Mouse (Mus musculus) limb, embryonic 10.5 days (tissue): ENCODE measurements around the gene Nxpe5. TPM values are rescaled to one million over a fixed set of nuclear protein-coding genes. Genes with fewer than 3 reads are reported as not detected.
A peak's percentile ranks its signal among the peaks of the same experiment; 100 is the strongest.

Experiments used
- DNase-seq: peaks from one replicate; pipeline ENCODE4 v3.0.0-alpha.2; 2017; ENCODE audit warnings: low spot score
- H3K27ac ChIP-seq: fragments of 300-500 bp; sonication (generic); 2 replicates; pipeline ENCODE4 v1.5.1; 2016; ENCODE audit warnings: mild to moderate bottlenecking
- H3K27me3 ChIP-seq: fragments of 300-500 bp; sonication (generic); 2 replicates; pipeline ENCODE4 v1.6.1; 2016; ENCODE audit warnings: low read depth, mild to moderate bottlenecking; ENCODE audit not compliant: poor library complexity, severe bottlenecking
- H3K36me3 ChIP-seq: fragments of 300-500 bp; sonication (generic); 2 replicates; pipeline ENCODE4 v1.6.1; 2016; ENCODE audit warnings: mild to moderate bottlenecking, moderate library complexity
- H3K4me1 ChIP-seq: fragments of 300-500 bp; sonication (generic); 2 replicates; pipeline ENCODE4 v1.6.1; 2016
- H3K4me3 ChIP-seq: fragments of 300-500 bp; sonication (generic); 2 replicates; pipeline ENCODE4 v1.5.1; 2016; ENCODE audit warnings: mild to moderate bottlenecking, moderate library complexity
- H3K9me3 ChIP-seq: fragments of 300-500 bp; sonication (generic); replicated peaks from 2 replicates; pipeline ENCODE4 v1.6.1; 2016; ENCODE audit warnings: mild to moderate bottlenecking
- WGBS: fragments of 180-500 bp; shearing (Covaris S2); methylation state at CpG from one replicate; pipeline ENCODE4 v1.1.7; 2016; 5-methylcytosine and 5-hydroxymethylcytosine counted together
- polyA plus RNA-seq: library from polyadenylated mRNA; unstranded; fragments of >200 nt; fragmentation: Nextera tagmentation; extraction: Ambion mirVana; gene quantifications from 2 replicates; pipeline ENCODE4 v1.2.1, GENCODE M21; 2016

Gene Nxpe5
- polyA plus RNA-seq, 1 experiment from 2014 or later: not detected

DNA sequence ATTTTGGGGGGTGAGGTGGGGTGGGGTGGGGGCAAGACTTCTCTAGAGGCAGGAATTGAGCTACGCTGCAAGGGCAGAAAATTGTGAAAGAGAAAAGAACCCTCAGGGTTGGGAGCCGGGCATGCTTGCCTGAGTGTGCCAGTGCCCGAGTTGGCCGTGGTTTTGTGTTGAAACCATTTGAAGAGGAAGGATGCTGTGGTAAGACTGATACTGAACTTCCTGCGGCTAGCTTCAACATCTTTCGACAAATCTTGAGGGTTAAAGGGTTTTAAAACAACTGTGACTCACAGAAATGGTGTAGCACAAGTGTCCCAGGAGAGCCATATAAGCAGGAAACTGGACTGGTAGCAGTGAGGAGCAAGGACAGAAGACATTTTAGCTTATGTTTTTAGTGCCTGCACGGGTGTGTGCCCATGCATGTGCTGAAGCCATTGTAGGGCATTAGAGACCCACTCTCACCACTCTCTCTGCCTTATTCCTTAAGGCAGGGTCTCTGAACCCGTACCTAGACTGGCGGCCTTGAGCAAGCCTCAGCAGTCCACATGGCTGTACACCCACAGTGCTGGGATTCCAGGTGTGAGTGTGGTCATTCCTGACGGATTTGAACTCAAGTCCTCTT, 31.4 kb downstream of the Nxpe5 start:
- Histone ChIP-seq H3K36me3 (peaks cover 48% of the 10 kb centered on the region), H3K27ac (no peak overlapping the region), H3K4me3 (no peak overlapping the region), H3K9me3 (no peaks in the 10 kb centered on the region), H3K4me1 (peaks cover 17% of the 10 kb centered on the region), H3K27me3 (no peaks in the 10 kb centered on the region)
- 92% methylated on average over 10 of the region's 10 CpGs for WGBS
- DNase-seq: no peak

DNA sequence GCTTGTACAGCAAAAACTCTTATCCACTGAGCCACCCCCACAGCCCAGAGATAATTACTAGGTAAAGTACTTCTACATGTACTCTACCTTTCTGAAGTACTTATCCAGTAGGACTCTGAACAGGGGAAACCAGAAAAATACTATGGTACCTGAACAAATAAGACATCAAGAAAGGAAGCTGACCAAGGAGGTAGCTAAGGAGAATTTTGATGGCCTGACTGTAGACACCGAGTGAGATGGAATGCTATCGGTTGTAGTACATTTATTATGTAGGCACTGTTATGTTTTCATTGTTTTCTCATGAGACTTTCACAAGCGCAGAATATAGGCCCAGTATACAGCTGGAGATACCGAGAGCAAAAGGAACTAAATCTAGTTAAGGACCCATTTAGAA, 31.9 kb downstream of the Nxpe5 start:
- 96% methylated on average over 4 of the region's 4 CpGs for WGBS
- Histone ChIP-seq H3K4me3 (no peak overlapping the region), H3K9me3 (no peaks in the 10 kb centered on the region), H3K27me3 (no peaks in the 10 kb centered on the region), H3K27ac (no peak overlapping the region), H3K4me1 (peaks cover 22% of the 10 kb centered on the region), H3K36me3 (peaks cover 52% of the 10 kb centered on the region)
- no peak for DNase-seq

GRCm38 (mm10) chr5:138258078-138258477, 32.4 kb downstream of the Nxpe5 start:
- no peak for DNase-seq
- H3K4me1 ChIP-seq: peaks cover 27% of the 10 kb centered on the region
- H3K36me3 ChIP-seq: peaks cover 52% of the 10 kb centered on the region

GRCm38 (mm10) chr5:138258542-138258941, 32.8 kb downstream of the Nxpe5 start:
- DNase-seq: no peak

More at GRCm38 (mm10) chr5:138258078-138258477, 32.4 kb downstream of the Nxpe5 start:
- Histone ChIP-seq H3K4me3 (no peak overlapping the region), H3K27me3 (no peaks in the 10 kb centered on the region), H3K9me3 (no peaks in the 10 kb centered on the region), H3K27ac (no peak overlapping the region)
- WGBS: 87% methylated on average over 3 of the region's 3 CpGs

GRCm38 (mm10) chr5:138258993-138259392, 33.3 kb downstream of the Nxpe5 start:
- peaks cover 31% of the 10 kb centered on the region for H3K4me1 ChIP-seq
- H3K36me3 ChIP-seq: peaks cover 52% of the 10 kb centered on the region
- no peak for DNase-seq
- H3K4me3 ChIP-seq: no peak overlapping the region
- 63% methylated on average over 7 of the region's 7 CpGs for WGBS
- no peaks in the 10 kb centered on the region for H3K9me3 ChIP-seq
- no peaks in the 10 kb centered on the region for H3K27me3 ChIP-seq
- no peak overlapping the region for H3K27ac ChIP-seq

More at GRCm38 (mm10) chr5:138258542-138258941, 32.8 kb downstream of the Nxpe5 start:
- Histone ChIP-seq H3K4me3 (no peak overlapping the region), H3K36me3 (peaks cover 52% of the 10 kb centered on the region), H3K27ac (no peak overlapping the region), H3K9me3 (no peaks in the 10 kb centered on the region), H3K27me3 (no peaks in the 10 kb centered on the region), H3K4me1 (peaks cover 31% of the 10 kb centered on the region)
- WGBS: 89% methylated on average over 6 of the region's 6 CpGs

DNA sequence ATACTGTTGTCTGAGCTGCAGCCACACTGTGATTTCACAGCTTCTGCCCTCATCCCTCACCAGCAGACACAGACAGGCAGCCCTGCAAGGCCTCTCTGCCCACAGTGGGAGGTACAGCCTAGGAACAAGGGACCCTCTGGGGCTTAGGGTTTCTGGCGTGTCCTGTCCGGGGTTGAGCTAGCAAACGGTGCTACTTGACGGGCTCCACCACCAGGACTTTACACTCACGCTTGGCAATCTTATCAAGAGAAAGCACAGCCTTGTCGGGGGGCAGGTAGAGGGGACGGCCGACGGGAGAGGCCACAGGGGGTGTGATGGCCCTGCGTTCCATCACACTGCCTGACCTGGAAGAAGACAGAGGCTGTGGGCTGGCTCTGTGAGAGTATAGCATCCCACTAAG, 34.4 kb downstream of the Nxpe5 start:
- Histone ChIP-seq H3K4me3 (no peak overlapping the region), H3K27me3 (no peaks in the 10 kb centered on the region), H3K9me3 (no peaks in the 10 kb centered on the region), H3K27ac (no peak overlapping the region), H3K36me3 (peaks cover 52% of the 10 kb centered on the region), H3K4me1 (peaks cover 36% of the 10 kb centered on the region)
- no peak for DNase-seq
- 84% methylated on average over 10 of the region's 10 CpGs for WGBS

GRCm38 (mm10) chr5:138260834-138261233, 35.1 kb downstream of the Nxpe5 start:
- no peak for DNase-seq
- no peaks in the 10 kb centered on the region for H3K9me3 ChIP-seq
- H3K27ac ChIP-seq: no peak overlapping the region
- H3K4me1 ChIP-seq: peaks cover 33% of the 10 kb centered on the region
- H3K27me3 ChIP-seq: no peaks in the 10 kb centered on the region
- H3K4me3 ChIP-seq: no peak overlapping the region
- 94% methylated on average over 11 of the region's 11 CpGs for WGBS
- peaks cover 58% of the 10 kb centered on the region for H3K36me3 ChIP-seq

DNA sequence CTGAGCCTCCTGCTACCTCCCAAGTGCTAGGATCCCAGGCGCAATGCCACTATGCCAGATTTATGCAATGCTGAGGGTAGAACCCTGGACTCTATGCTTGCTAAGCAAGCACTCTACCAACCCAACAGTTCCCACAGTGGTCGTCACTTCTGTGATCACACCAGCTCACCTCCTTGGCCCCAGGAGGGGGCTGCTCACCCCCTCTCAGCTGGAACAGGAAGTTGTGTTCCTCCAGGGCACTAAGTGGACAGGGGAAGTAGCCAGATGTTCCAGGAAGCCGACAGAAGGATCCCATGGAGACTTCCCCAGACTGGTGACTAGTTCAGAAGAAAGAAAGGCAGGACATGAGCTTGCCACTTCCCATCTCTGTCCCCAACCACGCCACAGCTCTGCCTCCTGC, 36.3 kb downstream of the Nxpe5 start:
- no peaks in the 10 kb centered on the region for H3K27me3 ChIP-seq
- whole genome bisulfite sequencing: 79% methylated on average over 4 of the region's 4 CpGs
- peaks cover 67% of the 10 kb centered on the region for H3K36me3 ChIP-seq
- peaks cover 25% of the 10 kb centered on the region for H3K4me1 ChIP-seq
- H3K27ac ChIP-seq: no peak overlapping the region
- DNase-seq: no peak
- no peaks in the 10 kb centered on the region for H3K9me3 ChIP-seq
- H3K4me3 ChIP-seq: peak overlapping the region; percentile 74; the same call in 1 of the 2 replicates

DNA sequence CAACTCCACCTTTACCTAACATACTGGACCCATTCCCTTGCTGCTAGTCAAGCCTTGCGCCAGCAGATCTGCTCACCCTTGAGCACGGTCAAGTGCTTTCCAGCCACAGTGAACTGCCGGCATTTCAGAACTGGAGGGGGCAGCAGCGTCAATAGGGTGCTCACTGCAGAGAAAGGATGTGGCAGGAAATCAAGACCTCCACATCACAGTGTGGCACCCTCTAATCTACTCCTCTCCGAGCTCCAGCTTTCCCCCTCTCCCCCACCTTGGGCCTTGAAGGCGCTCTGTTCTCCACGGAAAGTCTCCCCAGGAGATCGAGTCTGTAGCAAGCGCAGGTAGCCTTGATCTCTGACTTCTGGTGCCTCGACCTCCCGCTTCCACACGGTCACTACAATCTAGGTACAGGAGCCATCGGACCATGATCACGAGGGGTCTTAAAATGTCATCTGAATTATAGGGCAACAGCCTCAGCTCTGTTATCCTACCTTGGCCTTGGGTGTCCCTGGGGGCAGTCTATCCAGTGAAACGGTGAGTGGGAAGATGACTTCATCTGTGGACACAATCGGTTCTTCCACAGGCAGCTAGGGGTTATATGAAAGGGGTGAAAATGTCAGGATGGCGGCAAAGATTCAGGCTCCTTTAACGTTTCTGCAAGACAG, 37.0 kb downstream of the Nxpe5 start:
- 75% methylated on average over 18 of the region's 18 CpGs for WGBS
- DNase-seq: no peak

GRCm38 (mm10) chr5:138263260-138264206, 37.8 kb downstream of the Nxpe5 start, which contains the start of gene BC037034:
BC037034 (minus strand) TSS chr5:138264033.
- Histone ChIP-seq H3K27ac (peak within 1 kb of the TSS; percentile 93), H3K36me3 (peaks cover 57% of the 10 kb centered on the region), H3K4me1 (peaks cover 25% of the 10 kb centered on the region), H3K27me3 (no peaks in the 10 kb centered on the region), H3K4me3 (peak within 1 kb of the TSS; percentile 74), H3K9me3 (no peaks in the 10 kb centered on the region)
- WGBS: under 1% methylated on average over 68 of the region's 71 CpGs
- peak; percentile 94 for DNase-seq

More for the DNA sequence above, 37.0 kb downstream of the Nxpe5 start:
- Histone ChIP-seq H3K36me3 (peaks cover 65% of the 10 kb centered on the region), H3K27ac (peak overlapping the region; percentile 93), H3K4me3 (peak overlapping the region; percentile 74), H3K4me1 (peaks cover 25% of the 10 kb centered on the region), H3K9me3 (no peaks in the 10 kb centered on the region), H3K27me3 (no peaks in the 10 kb centered on the region)

GRCm38 (mm10) chr5:138264207-138264578, 38.5 kb downstream of the Nxpe5 start:
- peak overlapping the region; percentile 93 for H3K27ac ChIP-seq
- H3K4me1 ChIP-seq: peaks cover 25% of the 10 kb centered on the region
- 17% methylated on average over 6 of the region's 6 CpGs for WGBS
- peaks cover 50% of the 10 kb centered on the region for H3K36me3 ChIP-seq
- peak overlapping the region; percentile 74 for H3K4me3 ChIP-seq
- H3K27me3 ChIP-seq: no peaks in the 10 kb centered on the region
- DNase-seq: no peak
- no peaks in the 10 kb centered on the region for H3K9me3 ChIP-seq

- peaks cover 25% of the 10 kb centered on the region for H3K4me1 ChIP-seq
Observed at GRCm38 (mm10) chr5:138265712-138266111, 40.0 kb downstream of the Nxpe5 start.

More at GRCm38 (mm10) chr5:138265712-138266111, 40.0 kb downstream of the Nxpe5 start:
- no peaks in the 10 kb centered on the region for H3K27me3 ChIP-seq
- DNase-seq: no peak
- H3K4me3 ChIP-seq: no peak overlapping the region
- H3K9me3 ChIP-seq: no peaks in the 10 kb centered on the region
- peaks cover 35% of the 10 kb centered on the region for H3K36me3 ChIP-seq
- 98% methylated on average over 4 of the region's 4 CpGs for WGBS
- no peak overlapping the region for H3K27ac ChIP-seq
